Mouse (Mus musculus): ENCODE data around the gene Zfp36l1.
A peak's percentile ranks its signal among the peaks of the same experiment; 100 is the strongest.

The Zfp36l1 gene

GRCm38 (mm10) chr12:80110546-80110870, 2.3 kb downstream of the Zfp36l1 start:
- no peak for DNase-seq (ENCODE audit: low read depth, low spot score)

GRCm38 (mm10) chr12:80109753-80110545, 2.9 kb downstream of the Zfp36l1 start:
- peak; percentile 63 for DNase-seq (ENCODE audit: low read depth, low spot score)

- DNase-seq (ENCODE audit: low read depth, low spot score) = peak; percentile 94
These were observed 3.7 kb downstream of the Zfp36l1 start for GRCm38 (mm10) chr12:80108896-80109668.

- DNase-seq (ENCODE audit: low read depth, low spot score) = peak; percentile 37
These were observed 5.7 kb downstream of the Zfp36l1 start for GRCm38 (mm10) chr12:80106896-80107667.

GRCm38 (mm10) chr12:80106138-80106895, 6.5 kb downstream of the Zfp36l1 start:
- no peak for DNase-seq (ENCODE audit: low read depth, low spot score)

GRCm38 (mm10) chr12:80103521-80103973, 9.3 kb downstream of the Zfp36l1 start:
- no peak for DNase-seq (ENCODE audit: low read depth, low spot score)

- no peak for DNase-seq (ENCODE audit: low read depth, low spot score)
These were observed 9.7 kb downstream of the Zfp36l1 start for GRCm38 (mm10) chr12:80103089-80103488.

- no peak for DNase-seq (ENCODE audit: low read depth, low spot score)
These were observed 14.0 kb downstream of the Zfp36l1 start for GRCm38 (mm10) chr12:80098825-80099224.

- no peak for DNase-seq (ENCODE audit: low read depth, low spot score)
These were observed 16.1 kb downstream of the Zfp36l1 start for GRCm38 (mm10) chr12:80096734-80097133.

GRCm38 (mm10) chr12:80092787-80093186, 20.0 kb downstream of the Zfp36l1 start:
- no peak for DNase-seq (ENCODE audit: low read depth, low spot score)

GRCm38 (mm10) chr12:80091080-80091479, 21.7 kb downstream of the Zfp36l1 start:
- no peak for DNase-seq (ENCODE audit: low read depth, low spot score)

- no peak for DNase-seq (ENCODE audit: low read depth, low spot score)
These were observed 22.3 kb downstream of the Zfp36l1 start for GRCm38 (mm10) chr12:80090529-80090928.

- DNase-seq (ENCODE audit: low read depth, low spot score) = no peak
These were observed 24.7 kb downstream of the Zfp36l1 start for GRCm38 (mm10) chr12:80088143-80088542.

GRCm38 (mm10) chr12:80084446-80085112, 28.2 kb downstream of the Zfp36l1 start:
- no peak for DNase-seq (ENCODE audit: low read depth, low spot score)

- DNase-seq (ENCODE audit: low read depth, low spot score) = no peak
These were observed 28.9 kb downstream of the Zfp36l1 start for GRCm38 (mm10) chr12:80083937-80084336.

- DNase-seq (ENCODE audit: low read depth, low spot score) = no peak
These were observed 29.5 kb downstream of the Zfp36l1 start for GRCm38 (mm10) chr12:80083133-80083821.

GRCm38 (mm10) chr12:80082730-80083129, 30.1 kb downstream of the Zfp36l1 start:
- peak; percentile 51 for DNase-seq (ENCODE audit: low read depth, low spot score)

GRCm38 (mm10) chr12:80081440-80081839, 31.4 kb downstream of the Zfp36l1 start:
- DNase-seq (ENCODE audit: low read depth, low spot score) = no peak

- DNase-seq (ENCODE audit: low read depth, low spot score) = no peak
These were observed 32.9 kb downstream of the Zfp36l1 start for GRCm38 (mm10) chr12:80079937-80080336.

- no peak for DNase-seq (ENCODE audit: low read depth, low spot score)
These were observed 38.5 kb downstream of the Zfp36l1 start for GRCm38 (mm10) chr12:80074331-80074730.

Data from CD4-positive, CD25-positive, alpha-beta regulatory T cell, adult 2 months (primary cell).